Mouse (Mus musculus) heart, embryonic 16.5 days (tissue): ENCODE measurements around the gene Cytip. TPM values are rescaled to one million over a fixed set of nuclear protein-coding genes. Genes with fewer than 3 reads are reported as not detected.

ENCODE experiments used
- ATAC-seq: fragments of 200-750 bp; cut with Nextera tagmentation; replicated peaks from 2 replicates; pipeline ENCODE4 v1.8.0; 2017; ENCODE audit warnings: moderate number of reproducible peaks; ENCODE audit not compliant: insufficient read depth, low FRiP score; ENCODE audit errors: extremely low read depth
- H3K27ac ChIP-seq: fragments of 300-500 bp; sonication (generic); 2 replicates; pipeline ENCODE4 v1.5.1; 2014; ENCODE audit warnings: mild to moderate bottlenecking, low read length, control low read depth, moderate library complexity
- H3K27me3 ChIP-seq: fragments of 300-500 bp; sonication (generic); 2 replicates; pipeline ENCODE4 v1.6.1; 2014; ENCODE audit warnings: low read length, mixed read lengths; ENCODE audit not compliant: control insufficient read depth, insufficient read depth
- H3K36me3 ChIP-seq: fragments of 300-500 bp; sonication (generic); 2 replicates; pipeline ENCODE4 v1.6.1; 2014; ENCODE audit not compliant: control insufficient read depth, insufficient read depth
- H3K4me1 ChIP-seq: fragments of 300-500 bp; sonication (generic); 2 replicates; pipeline ENCODE4 v1.6.1; 2014; ENCODE audit warnings: low read length, mixed read lengths; ENCODE audit not compliant: control insufficient read depth, insufficient read depth
- H3K4me2 ChIP-seq: fragments of 300-500 bp; sonication (generic); 2 replicates; pipeline ENCODE4 v1.6.1; 2014; ENCODE audit warnings: low read depth, mild to moderate bottlenecking, control low read depth, low read length
- H3K4me3 ChIP-seq: fragments of 300-500 bp; sonication (generic); 2 replicates; pipeline ENCODE4 v1.5.1; 2014; ENCODE audit warnings: mild to moderate bottlenecking, control low read depth, low read length
- H3K9ac ChIP-seq: fragments of 300-500 bp; sonication (generic); 2 replicates; pipeline ENCODE4 v1.6.1; 2014; ENCODE audit warnings: low read length, control low read depth
- H3K9me3 ChIP-seq: fragments of 300-500 bp; sonication (generic); replicated peaks from 2 replicates; pipeline ENCODE4 v1.6.1; 2016; ENCODE audit warnings: low read length; ENCODE audit not compliant: control insufficient read depth
- WGBS: fragments of 180-500 bp; shearing (Covaris S2); extraction: QIAGEN DNeasy Blood & Tissue Kit; methylation state at CpG from one replicate; pipeline ENCODE4 v1.1.7; 2014; 5-methylcytosine and 5-hydroxymethylcytosine counted together
- polyA plus RNA-seq: library from polyadenylated mRNA; unstranded; fragments of >200 nt; fragmentation: Nextera tagmentation; extraction: Ambion mirVana; gene quantifications from 2 replicates; pipeline ENCODE4 v1.2.1, GENCODE M21; 2015

The Cytip gene
- 3.1 and 5.1 TPM in 2 replicates for polyA plus RNA-seq

- ATAC-seq: no peak
Observed at GRCm38 (mm10) chr2:58195346-58195745, at the start of gene Cytip. TSS of gene Cytip (minus strand) at chr2:58195532.

GRCm38 (mm10) chr2:58240639-58241038, 45.3 kb upstream of the Cytip start:
- Histone ChIP-seq H3K4me3 (no peak overlapping the region), H3K4me1 (no peaks in the 10 kb centered on the region), H3K9ac (no peak overlapping the region), H3K9me3 (no peaks in the 10 kb centered on the region), H3K36me3 (no peaks in the 10 kb centered on the region), H3K27me3 (no peaks in the 10 kb centered on the region), H3K27ac (no peak overlapping the region), H3K4me2 (no peak overlapping the region)
- ATAC-seq: no peak
- WGBS: 67% methylated on average over 4 of the region's 4 CpGs

More at GRCm38 (mm10) chr2:58195346-58195745, at the start of gene Cytip:
- no peaks in the 10 kb centered on the region for H3K4me1 ChIP-seq
- no peaks in the 10 kb centered on the region for H3K9me3 ChIP-seq
- no peak within 1 kb of the TSS for H3K9ac ChIP-seq
- H3K4me3 ChIP-seq: no peak within 1 kb of the TSS
- WGBS: 69% methylated on average over 4 of the region's 4 CpGs
- no peaks in the 10 kb centered on the region for H3K36me3 ChIP-seq
- H3K27me3 ChIP-seq: no peaks in the 10 kb centered on the region
- no peak within 1 kb of the TSS for H3K27ac ChIP-seq
- H3K4me2 ChIP-seq: no peak within 1 kb of the TSS

GRCm38 (mm10) chr2:58237487-58237886, 42.2 kb upstream of the Cytip start:
- Histone ChIP-seq H3K4me2 (no peak overlapping the region), H3K27me3 (no peaks in the 10 kb centered on the region), H3K9me3 (no peaks in the 10 kb centered on the region), H3K36me3 (no peaks in the 10 kb centered on the region), H3K9ac (no peak overlapping the region), H3K4me1 (no peaks in the 10 kb centered on the region), H3K27ac (no peak overlapping the region), H3K4me3 (no peak overlapping the region)
- ATAC-seq: no peak
- 58% methylated on average over 2 of the region's 2 CpGs for WGBS

GRCm38 (mm10) chr2:58199442-58199841, 4.1 kb upstream of the Cytip start:
- Histone ChIP-seq H3K36me3 (no peaks in the 10 kb centered on the region), H3K27me3 (no peaks in the 10 kb centered on the region), H3K27ac (no peak overlapping the region), H3K9me3 (no peaks in the 10 kb centered on the region), H3K4me1 (no peaks in the 10 kb centered on the region), H3K9ac (no peak overlapping the region), H3K4me2 (no peak overlapping the region), H3K4me3 (no peak overlapping the region)
- 57% methylated on average over 6 of the region's 6 CpGs for WGBS
- ATAC-seq: no peak

GRCm38 (mm10) chr2:58196880-58197279, 1.5 kb upstream of the Cytip start:
- Histone ChIP-seq H3K4me2 (no peak overlapping the region), H3K36me3 (no peaks in the 10 kb centered on the region), H3K4me3 (no peak overlapping the region), H3K27ac (no peak overlapping the region), H3K9me3 (no peaks in the 10 kb centered on the region), H3K4me1 (no peaks in the 10 kb centered on the region), H3K27me3 (no peaks in the 10 kb centered on the region), H3K9ac (no peak overlapping the region)
- ATAC-seq: no peak; the same call in 1 of the 2 replicates
- 24% methylated on average over 1 of the region's 1 CpGs for WGBS

GRCm38 (mm10) chr2:58194422-58195115, 763 bp downstream of the Cytip start:
- WGBS: 82% methylated on average over 10 of the region's 10 CpGs
- no peak overlapping the region for H3K4me3 ChIP-seq
- ATAC-seq: no peak

GRCm38 (mm10) chr2:58192160-58192559, 3.2 kb downstream of the Cytip start:
- ATAC-seq: no peak
- WGBS: 87% methylated on average over 5 of the region's 5 CpGs
- Histone ChIP-seq H3K9me3 (no peaks in the 10 kb centered on the region), H3K4me2 (no peak overlapping the region), H3K36me3 (no peaks in the 10 kb centered on the region), H3K27me3 (no peaks in the 10 kb centered on the region), H3K4me1 (no peaks in the 10 kb centered on the region), H3K9ac (no peak overlapping the region), H3K27ac (no peak overlapping the region), H3K4me3 (no peak overlapping the region)

More at GRCm38 (mm10) chr2:58194422-58195115, 763 bp downstream of the Cytip start:
- Histone ChIP-seq H3K27ac (no peak overlapping the region), H3K27me3 (no peaks in the 10 kb centered on the region), H3K4me1 (no peaks in the 10 kb centered on the region), H3K36me3 (no peaks in the 10 kb centered on the region), H3K9me3 (no peaks in the 10 kb centered on the region), H3K4me2 (no peak overlapping the region), H3K9ac (no peak overlapping the region)

- Histone ChIP-seq H3K9me3 (no peaks in the 10 kb centered on the region), H3K4me1 (no peaks in the 10 kb centered on the region), H3K36me3 (no peaks in the 10 kb centered on the region), H3K4me3 (no peak overlapping the region), H3K9ac (no peak overlapping the region), H3K27ac (no peak overlapping the region), H3K27me3 (no peaks in the 10 kb centered on the region), H3K4me2 (no peak overlapping the region)
- no peak for ATAC-seq
- WGBS: 62% methylated on average over 4 of the region's 4 CpGs
Observed at GRCm38 (mm10) chr2:58189501-58189900, 5.8 kb downstream of the Cytip start.

- Histone ChIP-seq H3K9ac (no peak overlapping the region), H3K27me3 (no peaks in the 10 kb centered on the region), H3K4me3 (no peak overlapping the region), H3K36me3 (no peaks in the 10 kb centered on the region), H3K4me1 (no peaks in the 10 kb centered on the region), H3K9me3 (no peaks in the 10 kb centered on the region), H3K4me2 (no peak overlapping the region), H3K27ac (no peak overlapping the region)
- WGBS: 58% methylated on average over 1 of the region's 1 CpGs
- no peak for ATAC-seq
Observed at GRCm38 (mm10) chr2:58188903-58189302, 6.4 kb downstream of the Cytip start.
